Mouse (Mus musculus) megakaryocyte, embryonic 14.5 days (primary cell): Measurements from ENCODE around the gene Man1c1. TPM values are rescaled to one million over a fixed set of nuclear protein-coding genes. Genes with fewer than 3 reads are reported as not detected.

Experiments used
- H3K27me3 ChIP-seq: replicated peaks from 2 replicates; pipeline ENCODE3; 2012; ENCODE audit warnings: inconsistent platforms
- H3K36me3 ChIP-seq: replicated peaks from 2 replicates; pipeline ENCODE3; 2012; ENCODE audit warnings: low read length, inconsistent platforms, mixed read lengths
- H3K4me1 ChIP-seq: 2 replicates; pipeline ENCODE4 v1.6.1; 2012; ENCODE audit warnings: inconsistent platforms
- H3K4me3 ChIP-seq: replicated peaks from 2 replicates; pipeline ENCODE3; 2012; ENCODE audit warnings: moderate library complexity, mild to moderate bottlenecking, inconsistent platforms
- H3K9me3 ChIP-seq: 2 replicates; pipeline ENCODE4 v1.6.1; 2012; ENCODE audit warnings: inconsistent platforms
- FLI1 ChIP-seq: IDR thresholded peaks from 2 replicates; pipeline ENCODE4 v1.6.1; 2012; ENCODE audit warnings: low read length, inconsistent platforms, mixed read lengths
- GATA1 ChIP-seq: IDR thresholded peaks from 3 replicates; pipeline ENCODE4 v1.6.1; 2012; ENCODE audit warnings: mixed read lengths, low read length, inconsistent platforms, borderline replicate concordance
- polyA plus RNA-seq: library from polyadenylated mRNA; stranded (reverse); fragments of >175 nt; gene quantifications from 2 replicates; pipeline ENCODE4 v1.2.3, GENCODE M21; 2012; ENCODE audit warnings: low replicate concordance; ENCODE audit not compliant: insufficient read depth

Man1c1 gene
- polyA plus RNA-seq, 1 experiment, result 5.9 TPM

DNA sequence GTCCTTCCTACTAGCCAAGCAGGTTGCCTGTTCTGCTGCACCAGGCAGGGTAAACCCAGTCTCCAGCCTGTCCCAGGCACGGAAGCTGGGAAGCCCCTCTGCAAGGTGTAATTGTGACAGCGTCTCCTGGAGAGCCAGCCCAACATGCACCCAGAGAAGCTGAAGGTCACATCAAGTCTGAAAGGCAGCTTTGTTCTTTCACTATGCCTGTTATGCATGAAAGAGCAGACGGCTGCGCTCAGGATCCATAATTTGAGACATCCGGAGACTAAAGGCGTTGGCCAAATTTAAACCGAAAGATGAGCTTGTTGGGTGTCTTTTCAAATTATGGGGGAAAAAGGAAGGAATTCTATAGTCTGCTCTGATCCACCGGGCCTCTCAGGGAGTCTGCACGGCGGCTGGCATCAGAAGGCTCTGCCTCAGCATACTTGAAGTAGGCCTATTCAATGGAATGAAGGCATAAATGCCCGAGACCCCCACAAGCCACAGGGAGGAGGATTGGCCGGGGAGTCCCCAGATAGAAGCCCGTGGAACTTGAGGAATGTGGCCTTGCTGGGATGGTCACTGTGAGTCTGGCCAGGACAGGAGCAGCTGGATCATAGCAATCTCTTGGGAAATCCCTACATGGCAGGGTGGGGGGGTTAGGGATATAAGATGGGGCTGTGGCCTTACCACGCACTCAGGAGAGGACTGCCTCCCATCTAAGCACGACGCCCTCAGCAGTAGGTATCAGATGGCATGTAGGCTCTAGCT lies 40.0 kb upstream of the Man1c1 start:
- Histone ChIP-seq H3K27me3 (no peaks in the 10 kb centered on the region), H3K36me3 (peaks cover 96% of the 10 kb centered on the region), H3K4me3 (no peak overlapping the region), H3K4me1 (peaks cover 78% of the 10 kb centered on the region), H3K9me3 (no peaks in the 10 kb centered on the region)
- no peak for TF ChIP-seq GATA1
- TF ChIP-seq FLI1, result no peak

DNA sequence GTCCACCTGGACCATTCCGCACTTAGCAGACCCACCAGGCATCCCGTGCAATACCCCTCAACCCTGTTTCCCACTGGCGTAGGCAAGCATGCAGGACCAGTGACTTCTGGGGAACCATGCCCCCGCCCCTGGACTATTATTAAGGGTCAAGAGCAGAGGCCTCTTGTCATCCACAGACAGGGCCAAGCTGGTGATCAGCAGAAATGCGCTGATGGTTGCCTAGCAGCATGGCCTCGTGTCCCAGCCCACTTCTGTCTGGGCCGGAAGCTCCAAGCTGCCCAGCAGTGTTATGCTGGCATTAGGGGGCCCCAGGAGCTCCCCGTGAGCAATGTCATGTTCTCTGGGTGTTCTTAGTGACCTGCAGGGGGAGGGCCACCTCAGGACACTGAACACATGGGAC lies 37.9 kb upstream of the Man1c1 start:
- H3K4me1 ChIP-seq, result peaks cover 86% of the 10 kb centered on the region
- no peaks in the 10 kb centered on the region for H3K27me3 ChIP-seq
- H3K36me3 ChIP-seq, result peaks cover 94% of the 10 kb centered on the region
- no peak overlapping the region for H3K4me3 ChIP-seq
- H3K9me3 ChIP-seq, result no peaks in the 10 kb centered on the region
- TF ChIP-seq FLI1 (no peak), GATA1 (no peak)

DNA sequence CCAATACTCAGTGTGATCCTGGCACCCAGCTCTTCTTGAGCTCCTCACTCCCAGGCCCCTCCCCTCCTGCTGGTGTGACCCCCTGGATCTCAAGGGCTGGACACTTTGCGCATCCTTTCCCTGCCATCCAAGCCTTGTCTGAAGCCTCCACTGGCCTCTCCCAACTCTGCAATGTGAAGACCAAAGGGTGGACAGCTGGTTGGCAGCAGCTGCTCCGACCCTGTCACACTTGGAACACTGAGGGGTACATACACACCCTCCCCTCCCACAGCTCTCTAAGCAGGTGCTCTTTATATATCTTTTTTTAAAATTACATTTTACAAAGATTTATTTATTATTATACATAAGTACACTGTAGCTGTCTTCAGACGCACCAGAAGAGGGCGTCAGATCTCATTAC lies 36.1 kb upstream of the Man1c1 start:
- TF ChIP-seq FLI1, result no peak
- TF ChIP-seq GATA1, result no peak

DNA sequence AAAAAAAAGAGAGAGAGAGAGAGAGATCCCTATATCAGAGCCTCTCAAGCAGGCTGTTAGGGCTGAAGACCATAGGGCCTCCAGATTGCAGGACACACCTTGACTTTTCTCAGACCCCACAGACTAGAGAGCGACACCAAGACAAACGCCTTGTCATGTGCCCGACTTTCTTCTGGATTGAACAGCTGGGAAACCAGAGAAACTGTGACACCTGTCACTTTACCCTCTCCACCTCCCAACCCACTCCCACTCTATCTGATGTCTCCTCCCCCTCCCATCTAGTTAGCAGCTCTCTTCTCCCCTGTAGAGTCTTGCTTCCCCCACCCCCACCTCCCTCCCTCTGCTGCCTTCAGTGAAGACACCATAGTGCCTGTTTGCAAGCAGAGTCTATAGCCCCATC lies 35.4 kb upstream of the Man1c1 start:
- peaks cover 88% of the 10 kb centered on the region for H3K36me3 ChIP-seq
- H3K4me1 ChIP-seq, result peaks cover 79% of the 10 kb centered on the region
- H3K9me3 ChIP-seq, result no peaks in the 10 kb centered on the region
- H3K4me3 ChIP-seq, result no peak overlapping the region
- H3K27me3 ChIP-seq, result no peaks in the 10 kb centered on the region
- TF ChIP-seq GATA1, result no peak
- TF ChIP-seq FLI1, result no peak

More for the DNA sequence above, 36.1 kb upstream of the Man1c1 start:
- Histone ChIP-seq H3K36me3 (peaks cover 94% of the 10 kb centered on the region), H3K9me3 (no peaks in the 10 kb centered on the region), H3K27me3 (no peaks in the 10 kb centered on the region), H3K4me3 (no peak overlapping the region), H3K4me1 (peaks cover 79% of the 10 kb centered on the region)

DNA sequence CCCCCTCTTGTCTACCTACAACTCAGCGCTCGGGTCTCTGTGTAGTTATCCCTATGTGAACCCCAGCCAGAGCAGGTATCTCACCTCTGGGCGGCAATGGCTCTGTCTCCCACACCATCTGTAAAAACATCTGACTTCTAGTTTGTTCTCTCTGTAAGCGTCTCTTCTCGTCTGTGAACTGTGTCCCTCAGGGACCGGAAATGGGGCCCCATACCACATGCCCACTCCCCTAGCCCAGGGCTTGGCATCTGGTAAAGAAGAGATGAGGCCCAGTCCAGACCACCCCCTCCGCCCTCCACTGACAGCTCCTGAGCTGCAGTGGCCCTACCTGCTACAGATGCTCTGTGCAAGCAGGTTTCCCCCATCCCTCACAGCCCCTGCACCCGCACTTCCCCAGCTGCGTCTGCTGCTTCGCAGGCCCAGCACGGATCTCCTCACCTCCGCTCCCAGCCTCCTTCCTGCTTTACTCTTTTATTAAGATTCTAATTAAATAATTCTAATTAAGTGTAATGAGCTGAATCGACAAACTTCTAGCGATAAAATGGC lies 33.3 kb upstream of the Man1c1 start:
- Histone ChIP-seq H3K36me3 (peaks cover 68% of the 10 kb centered on the region), H3K4me1 (peaks cover 71% of the 10 kb centered on the region), H3K4me3 (no peak overlapping the region), H3K9me3 (no peaks in the 10 kb centered on the region), H3K27me3 (no peaks in the 10 kb centered on the region)
- TF ChIP-seq FLI1 (no peak), GATA1 (no peak)

DNA sequence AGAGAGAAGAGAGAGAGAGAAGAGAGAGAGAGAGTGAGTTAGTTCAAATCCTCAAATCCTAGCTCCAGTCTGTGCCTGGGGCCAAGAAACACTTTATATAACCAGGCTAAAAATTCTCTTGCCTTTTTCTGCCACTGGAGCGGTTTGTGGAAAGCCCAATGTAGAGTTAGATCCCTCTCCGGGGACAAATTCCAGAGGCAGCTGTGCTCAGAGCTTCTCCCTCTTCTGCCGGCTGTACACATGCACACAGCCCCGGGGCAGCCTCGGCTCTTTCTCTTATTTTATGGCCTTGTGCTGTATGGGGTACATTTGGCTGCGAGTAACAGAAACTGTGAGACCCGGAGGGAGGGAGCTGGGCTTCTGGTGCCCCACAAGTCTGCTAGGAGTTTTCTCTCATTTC lies 32.1 kb upstream of the Man1c1 start:
- Histone ChIP-seq H3K27me3 (peaks cover 4% of the 10 kb centered on the region), H3K4me3 (no peak overlapping the region), H3K9me3 (no peaks in the 10 kb centered on the region), H3K36me3 (peaks cover 60% of the 10 kb centered on the region), H3K4me1 (peaks cover 66% of the 10 kb centered on the region)
- TF ChIP-seq GATA1, result no peak
- no peak for TF ChIP-seq FLI1

DNA sequence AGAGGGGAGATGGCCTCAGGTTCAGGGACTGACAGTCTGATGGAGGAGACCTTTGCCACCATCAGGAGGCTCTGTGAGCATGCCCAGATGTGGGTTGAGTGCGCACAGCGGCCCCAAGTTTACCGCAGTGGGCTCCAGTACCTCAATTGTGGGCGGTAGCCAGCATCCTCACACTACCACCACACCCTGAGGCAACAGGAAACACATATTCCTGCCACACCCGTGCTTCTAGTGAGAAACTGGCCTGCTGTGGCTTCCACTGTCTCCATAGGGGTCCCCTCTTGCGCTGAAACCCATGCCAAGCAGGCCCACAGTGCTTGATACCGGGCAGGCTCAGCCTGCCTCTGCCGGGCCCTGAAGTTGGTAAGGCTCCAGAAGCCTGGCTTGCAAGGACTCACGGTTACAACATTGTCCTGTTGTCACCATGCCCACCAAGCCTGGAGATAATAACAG lies 30.6 kb upstream of the Man1c1 start:
- Histone ChIP-seq H3K9me3 (no peaks in the 10 kb centered on the region), H3K36me3 (peaks cover 48% of the 10 kb centered on the region), H3K4me3 (peak overlapping the region; percentile 89), H3K4me1 (peaks cover 72% of the 10 kb centered on the region), H3K27me3 (peaks cover 5% of the 10 kb centered on the region)
- TF ChIP-seq FLI1 (no peak), GATA1 (no peak)

DNA sequence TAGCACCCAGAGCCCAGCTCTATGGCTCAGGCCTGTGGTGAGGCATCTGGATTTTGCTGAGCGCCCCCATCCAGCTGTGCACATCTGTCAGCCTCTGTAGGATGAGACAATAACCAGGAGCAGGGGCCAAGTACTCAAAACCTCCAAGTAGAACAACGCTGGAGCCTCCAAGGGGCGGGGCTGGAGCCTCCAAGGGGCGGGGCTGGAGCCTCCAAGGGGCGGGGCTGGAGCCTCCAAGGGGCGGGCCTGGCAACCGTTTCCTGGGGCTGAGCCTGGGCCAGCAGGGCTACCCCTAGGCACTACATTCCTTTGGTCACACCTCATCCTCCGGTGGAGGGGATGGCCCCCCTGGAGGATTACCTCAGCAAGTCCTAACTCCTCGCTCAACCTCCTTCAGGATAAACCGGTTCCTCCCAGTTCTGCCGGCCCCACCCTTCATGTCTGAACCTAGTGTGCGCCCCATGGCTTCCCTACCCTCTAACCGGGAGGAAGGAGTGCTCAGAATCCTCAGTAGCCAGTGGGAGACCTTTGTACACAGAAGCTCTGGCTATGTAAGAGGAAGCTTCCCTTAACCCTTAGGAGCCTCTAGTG lies 30.0 kb upstream of the Man1c1 start:
- Histone ChIP-seq H3K9me3 (no peaks in the 10 kb centered on the region), H3K36me3 (peaks cover 51% of the 10 kb centered on the region), H3K4me3 (peak overlapping the region; percentile 89), H3K4me1 (peaks cover 77% of the 10 kb centered on the region), H3K27me3 (peaks cover 8% of the 10 kb centered on the region)
- TF ChIP-seq FLI1 (no peak), GATA1 (no peak)

DNA sequence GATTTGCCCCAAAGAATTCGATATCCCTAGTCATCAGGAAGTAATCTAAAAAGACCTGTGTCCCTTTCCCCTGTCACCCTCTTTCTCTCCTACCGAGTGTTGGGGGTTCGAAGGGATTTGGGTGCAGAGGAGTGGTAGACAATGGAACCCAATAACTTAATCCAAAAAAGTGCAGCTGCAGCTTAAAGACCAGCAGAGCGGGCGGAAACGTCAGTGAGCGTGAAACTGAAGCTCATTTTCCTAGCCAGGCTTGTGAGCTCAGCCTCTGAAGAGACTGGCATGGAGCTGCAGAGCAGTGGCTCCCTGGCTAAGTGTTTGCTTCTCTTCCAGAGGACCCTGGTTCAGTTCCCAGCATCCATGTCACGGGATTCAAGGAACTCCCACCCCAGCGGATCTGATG lies 29.3 kb upstream of the Man1c1 start:
- Histone ChIP-seq H3K36me3 (peaks cover 51% of the 10 kb centered on the region), H3K27me3 (peaks cover 13% of the 10 kb centered on the region), H3K4me1 (peaks cover 80% of the 10 kb centered on the region), H3K4me3 (no peak overlapping the region), H3K9me3 (no peaks in the 10 kb centered on the region)
- no peak for TF ChIP-seq FLI1
- no peak for TF ChIP-seq GATA1

DNA sequence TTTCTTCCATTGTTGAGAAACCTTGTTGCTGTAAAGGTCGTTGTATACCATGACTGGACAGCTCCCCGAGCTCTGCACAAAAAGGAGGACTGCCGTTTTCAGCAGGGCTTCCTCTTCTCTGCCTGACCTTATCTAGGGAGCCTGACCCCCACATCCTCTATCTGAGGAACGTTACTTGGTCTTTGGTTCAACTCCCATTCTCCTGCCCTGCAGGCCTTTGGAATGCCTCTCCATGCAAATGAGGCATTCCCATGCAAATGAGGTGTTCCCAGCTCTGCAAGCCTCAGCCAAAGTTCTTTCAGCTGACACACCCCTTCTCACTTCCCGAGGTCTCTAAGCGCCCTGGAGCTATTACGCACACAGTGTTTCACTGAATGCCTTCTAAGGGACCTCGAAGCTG lies 26.0 kb upstream of the Man1c1 start:
- Histone ChIP-seq H3K4me3 (peak overlapping the region; percentile 78), H3K9me3 (no peaks in the 10 kb centered on the region), H3K36me3 (peaks cover 40% of the 10 kb centered on the region), H3K27me3 (peaks cover 18% of the 10 kb centered on the region), H3K4me1 (peaks cover 79% of the 10 kb centered on the region)
- TF ChIP-seq GATA1 (no peak), FLI1 (no peak)
